Mouse (Mus musculus) intestine, embryonic 14.5 days (tissue): Measurements from ENCODE around the gene Pan2. TPM values are rescaled to one million over a fixed set of nuclear protein-coding genes. Genes with fewer than 3 reads are reported as not detected.
"Not testable (repeated sequence)": the region's sequence is repeated elsewhere in the genome, so short reads cannot be mapped to it uniquely, and the experiment has no call there.

Source experiments
- ATAC-seq: fragments of 200-750 bp; cut with Nextera tagmentation; replicated peaks from 2 replicates; pipeline ENCODE4 v1.8.0; 2017; ENCODE audit warnings: low read depth, moderate number of reproducible peaks, moderate TSS enrichment, moderate library complexity; ENCODE audit not compliant: low FRiP score, low TSS enrichment
- DNase-seq: peaks from one replicate; pipeline ENCODE4 v3.0.0-alpha.2; 2018; ENCODE audit warnings: low spot score
- H3K27ac ChIP-seq: fragments of 300-500 bp; sonication (generic); 2 replicates; pipeline ENCODE4 v1.5.1; 2014; ENCODE audit warnings: low read depth, mild to moderate bottlenecking, control low read depth
- H3K27me3 ChIP-seq: fragments of 300-500 bp; sonication (generic); replicated peaks from 2 replicates; pipeline ENCODE4 v1.6.1; 2014; ENCODE audit warnings: low read length, control low read depth; ENCODE audit not compliant: control insufficient read depth, insufficient read depth
- H3K36me3 ChIP-seq: fragments of 300-500 bp; sonication (generic); 2 replicates; pipeline ENCODE4 v1.6.1; 2014; ENCODE audit warnings: low read length, control low read depth; ENCODE audit not compliant: control insufficient read depth, insufficient read depth
- H3K4me1 ChIP-seq: fragments of 300-500 bp; sonication (generic); replicated peaks from 2 replicates; pipeline ENCODE4 v1.6.1; 2014; ENCODE audit warnings: low read length, control low read depth, mixed read lengths; ENCODE audit not compliant: control insufficient read depth, insufficient read depth
- H3K4me2 ChIP-seq: fragments of 300-500 bp; sonication (generic); 2 replicates; pipeline ENCODE4 v1.6.1; 2014; ENCODE audit warnings: low read length
- H3K4me3 ChIP-seq: fragments of 300-500 bp; sonication (generic); 2 replicates; pipeline ENCODE4 v1.5.1; 2014; ENCODE audit warnings: low read depth, low read length, control low read depth, mixed read lengths
- H3K9ac ChIP-seq: fragments of 300-500 bp; sonication (generic); 2 replicates; pipeline ENCODE4 v1.6.1; 2014; ENCODE audit warnings: mild to moderate bottlenecking, low read length
- H3K9me3 ChIP-seq: fragments of 300-500 bp; sonication (generic); 2 replicates; pipeline ENCODE4 v1.6.1; 2016; ENCODE audit warnings: low read length, control low read depth; ENCODE audit not compliant: control insufficient read depth
- WGBS: fragments of 180-500 bp; shearing (Covaris S2); extraction: QIAGEN DNeasy Blood & Tissue Kit; methylation state at CpG from one replicate; pipeline ENCODE4 v1.1.7; 2014; 5-methylcytosine and 5-hydroxymethylcytosine counted together
- polyA plus RNA-seq: library from polyadenylated mRNA; unstranded; fragments of >200 nt; fragmentation: Nextera tagmentation; extraction: Ambion mirVana; gene quantifications from 2 replicates; pipeline ENCODE4 v1.2.1, GENCODE M21; 2014

Gene Pan2
- polyA plus RNA-seq, 1 experiment from 2014 or later, result 32.7 TPM

GRCm38 (mm10) chr10:128278158-128278557 lies 25.0 kb upstream of the Pan2 start:
- Histone ChIP-seq H3K4me2 (no peak overlapping the region), H3K4me1 (no peaks in the 10 kb centered on the region), H3K36me3 (peaks cover 29% of the 10 kb centered on the region), H3K9ac (no peak overlapping the region), H3K27me3 (no peaks in the 10 kb centered on the region), H3K4me3 (no peak overlapping the region), H3K27ac (no peak overlapping the region), H3K9me3 (no peaks in the 10 kb centered on the region)
- DNase-seq (no peak), ATAC-seq (no peak)
- WGBS, result 65% methylated on average over 6 of the region's 6 CpGs

GRCm38 (mm10) chr10:128280943-128281342 lies 22.2 kb upstream of the Pan2 start:
- Histone ChIP-seq H3K27ac (no peak overlapping the region), H3K9me3 (no peaks in the 10 kb centered on the region), H3K36me3 (peaks cover 43% of the 10 kb centered on the region), H3K4me3 (no peak overlapping the region), H3K9ac (no peak overlapping the region), H3K4me1 (no peaks in the 10 kb centered on the region), H3K4me2 (no peak overlapping the region), H3K27me3 (no peaks in the 10 kb centered on the region)
- 81% methylated on average over 6 of the region's 6 CpGs for WGBS
- no peak for ATAC-seq
- no peak for DNase-seq

- no peak overlapping the region for H3K4me3 ChIP-seq
- H3K9ac ChIP-seq, result no peak overlapping the region
- H3K4me1 ChIP-seq, result no peaks in the 10 kb centered on the region
- 88% methylated on average over 14 of the region's 14 CpGs for WGBS
- DNase-seq (no peak), ATAC-seq (no peak)
- no peak overlapping the region for H3K27ac ChIP-seq
- H3K36me3 ChIP-seq, result peaks cover 41% of the 10 kb centered on the region
- H3K4me2 ChIP-seq, result no peak overlapping the region
- H3K9me3 ChIP-seq, result no peaks in the 10 kb centered on the region
- no peaks in the 10 kb centered on the region for H3K27me3 ChIP-seq
Observed at GRCm38 (mm10) chr10:128281682-128282081, 21.5 kb upstream of the Pan2 start.

GRCm38 (mm10) chr10:128282886-128283450 lies 20.2 kb upstream of the Pan2 start:
- H3K9ac ChIP-seq, result no peak overlapping the region
- H3K36me3 ChIP-seq, result peaks cover 36% of the 10 kb centered on the region
- H3K27me3 ChIP-seq, result no peaks in the 10 kb centered on the region
- 87% methylated on average over 20 of the region's 20 CpGs for WGBS
- no peak overlapping the region for H3K4me3 ChIP-seq
- no peaks in the 10 kb centered on the region for H3K9me3 ChIP-seq
- DNase-seq (no peak), ATAC-seq (no peak)
- no peak overlapping the region for H3K27ac ChIP-seq
- H3K4me2 ChIP-seq, result no peak overlapping the region
- H3K4me1 ChIP-seq, result no peaks in the 10 kb centered on the region

GRCm38 (mm10) chr10:128283604-128284579 lies 19.2 kb upstream of the Pan2 start:
- no peak for ATAC-seq
- Histone ChIP-seq H3K9ac (no peak overlapping the region), H3K4me1 (no peaks in the 10 kb centered on the region), H3K9me3 (no peaks in the 10 kb centered on the region), H3K27me3 (no peaks in the 10 kb centered on the region), H3K36me3 (peaks cover 35% of the 10 kb centered on the region), H3K4me3 (no peak overlapping the region), H3K27ac (no peak overlapping the region), H3K4me2 (no peak overlapping the region)
- 67% methylated on average over 31 of the region's 31 CpGs for WGBS
- peak; percentile 84 for DNase-seq

- H3K9me3 ChIP-seq, H3K4me1 ChIP-seq, H3K27me3 ChIP-seq, ATAC-seq, H3K27ac ChIP-seq, H3K4me3 ChIP-seq, DNase-seq, H3K9ac ChIP-seq, H3K4me2 ChIP-seq: not testable (repeated sequence)
- WGBS, result 90% methylated on average over 1 of the region's 1 CpGs
- peaks cover 15% of the 10 kb centered on the region for H3K36me3 ChIP-seq
Observed at GRCm38 (mm10) chr10:128290594-128290993, 12.5 kb upstream of the Pan2 start.

GRCm38 (mm10) chr10:128296370-128297090 lies 6.6 kb upstream of the Pan2 start:
- DNase-seq (no peak), ATAC-seq (no peak)
- H3K27me3 ChIP-seq, result no peaks in the 10 kb centered on the region
- no peak overlapping the region for H3K4me2 ChIP-seq
- H3K9ac ChIP-seq, result no peak overlapping the region
- H3K4me3 ChIP-seq, result no peak overlapping the region
- WGBS, result 73% methylated on average over 13 of the region's 13 CpGs
- H3K4me1 ChIP-seq, result 0 out of 2 replicates have a peak, but pooled peaks cover 11% of the 10 kb centered on the region
- H3K27ac ChIP-seq, result 0 out of 2 replicates have a peak overlapping the region, but pooled peaks have one; percentile 9
- H3K9me3 ChIP-seq, result no peaks in the 10 kb centered on the region
- peaks cover 9% of the 10 kb centered on the region for H3K36me3 ChIP-seq

GRCm38 (mm10) chr10:128297221-128297620 lies 5.9 kb upstream of the Pan2 start:
- peaks cover 2% of the 10 kb centered on the region; the same call in 1 of the 2 replicates for H3K36me3 ChIP-seq
- peak; percentile 53 for DNase-seq
- no peak overlapping the region for H3K4me2 ChIP-seq
- WGBS, result 59% methylated on average over 4 of the region's 4 CpGs
- no peaks in the 10 kb centered on the region for H3K9me3 ChIP-seq
- peak overlapping the region; percentile 64 for H3K27ac ChIP-seq
- peaks cover 13% of the 10 kb centered on the region for H3K4me1 ChIP-seq
- no peak for ATAC-seq
- H3K4me3 ChIP-seq, result no peak overlapping the region
- H3K9ac ChIP-seq, result no peak overlapping the region
- H3K27me3 ChIP-seq, result no peaks in the 10 kb centered on the region
